Mouse (Mus musculus) mature B cell (primary cell): Measurements from ENCODE around the gene H2al1m.
"Not testable (repeated sequence)": the region's sequence is repeated elsewhere in the genome, so short reads cannot be mapped to it uniquely, and the experiment has no call there.

Experiments used
- in situ Hi-C: fragments of 300-500 bp; cut with MboI; formaldehyde crosslinking; loops from 2 replicates; pipeline ENCODE4 v1.14.3; 2019

H2al1m gene

GRCm38 (mm10) chrX:9332366-9332962 lies 48.9 kb downstream of the H2al1m start:
- in situ Hi-C loops, result not testable (repeated sequence)

DNA sequence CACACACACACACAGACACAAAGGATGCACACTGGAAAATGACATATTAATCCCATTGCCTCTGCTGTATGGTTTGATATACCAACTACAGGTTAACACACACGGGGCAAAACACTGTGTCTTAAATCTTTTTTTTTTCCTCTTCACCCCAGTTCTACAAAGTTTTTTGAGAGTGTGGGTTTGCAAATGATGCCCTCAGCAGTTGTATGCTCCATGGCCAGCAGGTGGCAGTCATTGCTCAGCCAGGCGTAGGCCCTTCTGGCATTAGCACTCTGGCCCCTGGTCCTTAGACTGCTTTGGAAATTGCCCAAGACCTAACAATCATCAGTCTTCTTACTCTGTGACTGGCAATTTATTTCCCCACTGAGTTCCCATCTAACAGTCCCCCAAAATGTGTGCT lies 49.5 kb downstream of the H2al1m start:
- in situ Hi-C loops, result not testable (repeated sequence)
